Mouse (Mus musculus): ENCODE results near the gene Nsf.
"Not testable (repeated sequence)": the region's sequence is repeated elsewhere in the genome, so short reads cannot be mapped to it uniquely, and the experiment has no call there.

Gene Nsf

GRCm38 (mm10) chr11:103891781-103892180, 62.1 kb downstream of the Nsf start:
- no peak for DNase-seq

- no peak for DNase-seq
These were observed 63.3 kb downstream of the Nsf start for GRCm38 (mm10) chr11:103890337-103891186.

- DNase-seq: no peak
These were observed 66.0 kb downstream of the Nsf start for GRCm38 (mm10) chr11:103887724-103888410.

- DNase-seq: no peak
These were observed 69.0 kb downstream of the Nsf start for GRCm38 (mm10) chr11:103884749-103885383.

GRCm38 (mm10) chr11:103883793-103884192, 70.1 kb downstream of the Nsf start:
- DNase-seq: no peak

GRCm38 (mm10) chr11:103879476-103879875, 74.4 kb downstream of the Nsf start:
- DNase-seq: not testable (repeated sequence)

- no peak for DNase-seq
These were observed 75.4 kb downstream of the Nsf start for GRCm38 (mm10) chr11:103878441-103878840.

GRCm38 (mm10) chr11:103870352-103870751, 83.5 kb downstream of the Nsf start:
- DNase-seq: no peak

GRCm38 (mm10) chr11:103867702-103868101, 86.2 kb downstream of the Nsf start:
- DNase-seq: no peak

- no peak for DNase-seq
These were observed 88.5 kb downstream of the Nsf start for GRCm38 (mm10) chr11:103865346-103865745.

- DNase-seq: no peak
These were observed 89.4 kb downstream of the Nsf start for GRCm38 (mm10) chr11:103864486-103864885.

GRCm38 (mm10) chr11:103862951-103863350, 90.9 kb downstream of the Nsf start:
- no peak for DNase-seq

GRCm38 (mm10) chr11:103859933-103860610, 93.8 kb downstream of the Nsf start:
- DNase-seq: no peak

GRCm38 (mm10) chr11:103858760-103859159, 95.1 kb downstream of the Nsf start:
- DNase-seq: no peak

- no peak for DNase-seq
These were observed 97.2 kb downstream of the Nsf start for GRCm38 (mm10) chr11:103856641-103857040.

GRCm38 (mm10) chr11:103854294-103854693, 99.6 kb downstream of the Nsf start:
- no peak for DNase-seq

- no peak for DNase-seq
These were observed 100.5 kb downstream of the Nsf start for GRCm38 (mm10) chr11:103853284-103853920.

- no peak for DNase-seq
These were observed 101.1 kb downstream of the Nsf start for GRCm38 (mm10) chr11:103852590-103853283.

- DNase-seq: no peak
These were observed 105.6 kb downstream of the Nsf start for GRCm38 (mm10) chr11:103848287-103848686.

- no peak for DNase-seq
These were observed 113.0 kb downstream of the Nsf start for GRCm38 (mm10) chr11:103840834-103841233.

GRCm38 (mm10) chr11:103838955-103839354, 114.9 kb downstream of the Nsf start:
- no peak for DNase-seq

- DNase-seq: no peak
These were observed 121.5 kb downstream of the Nsf start for GRCm38 (mm10) chr11:103832331-103832730.
